Mouse (Mus musculus) heart, postnatal 4 days (tissue): Measurements from ENCODE around the gene Gpatch1. TPM values are rescaled to one million over a fixed set of nuclear protein-coding genes. Genes with fewer than 3 reads are reported as not detected.
"Not testable (repeated sequence)": the region's sequence is repeated elsewhere in the genome, so short reads cannot be mapped to it uniquely, and the experiment has no call there.

Source experiments
- DNase-seq: peaks from one replicate; pipeline ENCODE4 v3.0.0; 2021
- total RNA-seq, 2 experiments: library from RNA; stranded (reverse); gene quantifications; 2 replicates each; pipeline ENCODE4 v1.2.3; 2021

Gene Gpatch1
- total RNA-seq, 2 experiments from 2014 or later = 11.4 to 12.7 TPM

- no peak for DNase-seq
Measured at GRCm38 (mm10) chr7:35322732-35323420, 4.6 kb upstream of the Gpatch1 start.

GRCm38 (mm10) chr7:35322161-35322560 lies 3.9 kb upstream of the Gpatch1 start:
- DNase-seq = no peak

GRCm38 (mm10) chr7:35319755-35320154 lies 1.5 kb upstream of the Gpatch1 start:
- DNase-seq = no peak

- not testable (repeated sequence) for DNase-seq
Measured at GRCm38 (mm10) chr7:35319221-35319620, 981 bp upstream of the Gpatch1 start.

DNA sequence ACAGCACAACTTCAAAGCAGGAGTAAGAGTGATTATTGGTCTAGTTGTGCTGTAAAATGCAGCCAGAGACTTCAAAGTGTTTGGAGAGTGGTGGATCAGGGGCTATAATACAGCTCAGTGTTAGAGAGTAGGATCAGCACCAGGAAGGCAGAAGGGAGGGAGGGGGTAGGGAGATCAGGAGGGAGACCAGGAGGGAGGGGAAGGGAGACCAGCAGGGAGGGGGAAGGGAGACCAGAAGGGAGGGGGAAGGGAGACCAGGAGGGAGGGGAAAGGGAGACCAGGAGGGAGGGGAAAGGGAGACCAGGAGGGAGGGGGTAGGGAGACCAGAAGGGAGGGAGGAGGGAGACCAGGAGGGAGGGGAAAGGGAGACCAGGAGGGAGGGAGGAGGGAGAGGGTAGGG lies 4.1 kb downstream of the Gpatch1 start:
- no peak for DNase-seq

DNA sequence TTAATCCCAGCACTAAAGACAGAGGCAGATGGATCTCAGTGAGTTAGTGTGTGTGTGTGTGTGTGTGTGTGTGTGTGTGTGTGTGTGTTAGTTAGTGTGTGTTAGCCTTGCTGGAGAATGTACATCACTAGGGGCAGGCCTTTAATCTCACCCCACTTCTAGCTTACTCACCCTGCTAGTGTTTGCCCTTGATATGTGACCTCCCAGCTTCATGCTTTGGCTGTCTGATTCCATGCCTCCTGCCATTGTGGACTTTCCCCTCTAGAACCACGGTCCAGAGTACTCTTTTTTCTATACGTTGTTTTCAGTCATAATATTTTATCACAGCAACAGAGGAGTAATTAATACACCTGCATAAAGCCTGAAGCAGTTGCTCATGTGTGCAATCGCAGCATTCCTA lies 7.0 kb downstream of the Gpatch1 start:
- no peak for DNase-seq

DNA sequence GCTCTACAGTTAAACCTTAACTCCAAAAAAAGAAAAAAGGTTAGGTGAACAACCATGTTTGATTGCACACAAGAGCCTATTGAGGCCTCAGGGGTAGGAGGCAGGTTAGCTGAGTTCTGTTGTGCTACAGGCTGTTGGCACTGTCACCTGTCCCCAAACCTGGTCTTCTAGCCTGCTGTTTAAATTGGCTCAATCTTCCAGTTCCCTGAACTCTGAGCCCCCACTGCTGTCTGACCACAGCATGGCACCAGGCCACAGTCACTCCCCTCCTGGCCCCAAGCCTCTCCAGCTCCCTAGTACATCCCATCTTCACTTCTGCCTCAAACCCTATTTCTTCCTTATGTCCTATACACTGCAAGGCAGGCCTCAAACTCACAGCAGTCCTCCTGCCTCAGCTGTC lies 17.4 kb downstream of the Gpatch1 start:
- no peak for DNase-seq

- DNase-seq = no peak
Measured at GRCm38 (mm10) chr7:35299656-35300055, 18.6 kb downstream of the Gpatch1 start.

GRCm38 (mm10) chr7:35297886-35298285 lies 20.4 kb downstream of the Gpatch1 start:
- DNase-seq = no peak

DNA sequence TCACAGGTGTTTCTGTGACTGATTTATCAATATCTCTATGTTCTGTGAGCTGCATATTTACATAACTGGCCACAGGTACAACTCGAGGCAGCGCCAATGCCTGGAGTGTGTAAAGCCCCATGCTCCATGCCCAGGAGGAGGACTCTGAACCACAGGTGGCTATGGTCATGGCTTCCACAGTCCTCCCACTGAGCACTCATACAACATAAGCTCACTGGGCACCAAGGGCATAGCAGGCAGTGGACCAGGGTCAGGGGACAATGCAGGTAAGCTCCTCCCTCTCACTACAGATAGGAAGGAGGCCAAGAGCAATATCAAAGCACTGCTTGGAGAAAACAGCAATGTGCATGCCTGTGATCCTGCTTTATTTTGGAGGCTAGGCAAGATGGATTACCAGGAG lies 22.6 kb downstream of the Gpatch1 start:
- no peak for DNase-seq

DNA sequence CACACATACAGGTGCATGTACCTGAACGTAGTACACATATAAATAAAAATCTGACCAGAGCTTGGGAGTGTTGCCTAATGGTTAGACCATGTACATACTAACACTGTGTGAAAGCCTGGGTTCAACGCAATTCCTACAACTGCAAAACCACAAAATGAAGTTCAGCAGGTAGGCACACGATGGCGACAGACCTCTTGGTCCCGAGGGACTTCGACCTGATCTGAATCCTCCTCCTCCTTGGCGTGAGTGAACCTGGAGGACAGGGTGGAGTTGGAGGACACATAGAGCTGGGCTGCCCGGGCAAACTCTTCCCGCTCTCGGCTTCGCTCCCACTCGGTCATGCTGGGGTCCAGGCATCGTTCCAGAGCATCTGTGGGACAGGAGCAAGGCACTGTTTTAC lies 24.8 kb downstream of the Gpatch1 start:
- DNase-seq = no peak

DNA sequence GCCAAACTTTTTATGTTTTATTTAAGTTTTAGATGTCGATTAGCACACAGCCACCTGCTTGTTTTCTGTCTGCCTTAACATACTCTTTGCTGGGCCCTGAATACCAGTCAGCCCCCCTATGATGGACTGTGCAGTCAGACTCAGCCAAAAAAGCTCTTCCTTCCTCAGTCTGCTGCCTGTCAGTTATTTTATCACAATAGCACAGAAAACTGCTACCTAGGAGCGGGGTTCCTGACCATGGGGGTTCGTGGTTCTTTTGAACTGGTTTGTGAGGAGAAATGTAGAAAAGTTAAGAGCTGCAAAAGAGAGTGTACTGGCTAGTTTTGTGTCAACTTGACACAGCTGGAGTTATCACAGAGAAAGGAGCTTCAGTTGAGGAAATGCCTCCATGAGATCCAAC lies 39.3 kb downstream of the Gpatch1 start:
- DNase-seq = no peak

- DNase-seq = no peak
Measured at GRCm38 (mm10) chr7:35277433-35277832, 40.8 kb downstream of the Gpatch1 start.

- DNase-seq = peak; percentile 30
Measured at GRCm38 (mm10) chr7:35269443-35270024, 48.7 kb downstream of the Gpatch1 start.

DNA sequence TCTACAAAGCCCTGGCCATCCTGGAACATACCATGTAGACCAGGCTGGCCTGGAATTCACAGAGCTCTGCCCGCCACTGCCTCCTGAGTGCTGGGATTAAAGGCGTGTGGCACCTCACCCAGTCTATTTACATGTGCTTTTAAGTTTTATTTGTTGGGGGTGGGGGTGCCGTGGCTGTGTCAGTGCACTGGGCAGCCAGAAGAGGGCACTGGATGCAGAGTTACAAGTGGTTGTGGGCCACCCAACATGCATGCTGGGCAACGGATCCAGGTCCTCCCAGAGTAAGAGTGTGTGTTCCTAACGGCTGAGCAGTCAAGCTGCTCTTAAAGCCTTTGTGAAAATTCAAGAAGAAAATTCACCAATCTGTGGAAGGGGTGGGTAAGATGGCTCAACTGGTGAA lies 50.4 kb downstream of the Gpatch1 start:
- no peak for DNase-seq

DNA sequence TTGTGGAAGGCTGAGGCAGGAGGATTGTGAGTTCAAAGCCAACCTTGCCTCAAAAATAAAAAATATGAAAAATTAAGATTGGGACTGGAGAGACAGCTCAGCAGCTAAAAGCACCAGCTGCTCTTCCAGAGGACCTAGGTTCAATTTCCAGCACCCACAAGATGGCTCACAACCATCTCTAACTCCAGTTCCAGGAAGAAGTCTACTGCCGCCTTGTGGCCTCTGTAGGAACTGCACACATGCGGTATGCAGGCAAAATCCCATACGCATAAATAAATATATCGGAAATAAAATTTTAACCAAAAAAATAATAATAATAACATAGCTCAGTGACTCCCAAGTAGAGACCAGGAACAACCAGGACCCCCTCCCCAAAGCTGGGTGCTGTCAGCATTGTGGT lies 51.6 kb downstream of the Gpatch1 start:
- peak; percentile 26 for DNase-seq

- peak; percentile 67 for DNase-seq
Measured at GRCm38 (mm10) chr7:35264746-35265145, 53.5 kb downstream of the Gpatch1 start.

DNA sequence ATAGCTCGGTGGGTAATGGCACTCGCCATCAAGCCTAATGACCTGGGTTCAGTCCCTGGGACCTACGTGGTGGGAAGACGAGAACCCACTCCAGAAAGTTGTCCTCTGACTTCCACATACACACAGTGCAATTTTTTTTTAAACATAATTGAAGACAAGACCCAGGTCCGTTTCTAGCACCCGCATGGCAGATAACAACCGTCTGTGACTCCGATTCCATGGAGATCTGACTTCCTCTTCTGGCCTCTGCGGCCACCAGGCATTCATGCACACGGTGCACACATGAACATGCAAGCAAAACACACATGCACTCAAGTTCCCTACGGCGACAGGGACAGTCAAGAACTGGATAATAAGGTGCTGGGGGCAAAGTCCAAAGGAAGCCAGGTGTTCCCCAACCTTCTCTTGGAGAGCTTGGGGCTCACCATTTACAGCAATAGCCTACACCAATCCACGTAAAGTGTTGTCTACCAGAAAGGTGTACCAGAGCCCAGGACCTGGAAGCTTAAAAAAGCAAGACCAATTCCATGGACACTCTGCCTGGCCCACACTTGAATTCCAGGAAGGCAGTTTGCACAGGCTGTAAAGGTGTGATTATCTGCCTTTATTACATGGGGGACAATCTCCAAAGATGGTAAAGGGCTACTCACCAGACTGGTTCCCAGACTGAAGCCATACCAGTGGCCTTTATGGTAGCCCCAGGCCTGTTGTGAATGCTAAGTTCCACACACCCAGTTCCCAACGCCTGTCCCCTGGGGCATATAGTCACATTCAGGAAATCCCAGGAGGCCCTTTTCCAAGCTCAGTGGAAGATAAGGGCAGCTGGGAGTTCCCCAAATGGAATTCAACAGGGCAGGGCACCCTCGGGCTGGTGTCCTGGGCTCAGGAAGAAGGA lies 54.4 kb downstream of the Gpatch1 start:
- DNase-seq = no peak

DNA sequence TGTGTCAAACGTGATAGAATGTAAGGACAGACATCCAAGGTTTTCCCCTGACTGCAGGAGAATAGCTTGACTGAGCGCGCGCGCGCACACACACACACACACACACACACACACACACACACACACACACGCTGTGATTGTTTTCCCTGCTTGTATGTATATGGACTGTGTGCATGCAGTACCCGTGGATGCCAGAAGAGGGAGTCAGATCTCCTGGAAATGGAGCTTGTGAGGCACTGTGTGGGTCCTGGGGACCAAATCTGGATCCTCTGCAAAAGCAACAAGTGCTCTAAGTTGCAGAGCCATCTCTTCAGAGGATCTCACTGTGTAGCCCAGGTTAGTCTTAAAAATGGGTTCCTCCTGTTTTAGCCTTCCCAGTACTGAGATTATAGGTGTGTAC lies 58.9 kb downstream of the Gpatch1 start:
- DNase-seq = no peak

DNA sequence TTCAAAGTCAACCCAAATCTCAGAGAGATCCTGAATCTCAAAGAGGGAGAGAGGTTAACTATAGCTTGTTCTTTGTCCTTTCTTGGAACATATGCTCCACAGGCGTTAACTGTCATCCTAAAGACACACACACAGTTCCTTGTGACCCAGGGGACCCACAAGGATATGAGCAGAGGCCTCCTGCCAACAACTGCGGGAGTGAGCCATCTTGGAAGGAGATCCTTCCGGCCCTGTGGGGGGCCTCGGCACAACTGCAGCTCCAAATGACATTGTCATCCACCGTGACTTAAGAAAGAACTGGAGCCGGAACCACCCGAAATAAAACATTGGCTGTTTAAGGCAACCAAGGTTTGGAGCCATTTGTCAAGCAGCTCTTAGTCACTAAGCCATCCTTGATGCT lies 59.9 kb downstream of the Gpatch1 start:
- DNase-seq = peak; percentile 28

GRCm38 (mm10) chr7:35252041-35252558 lies 66.1 kb downstream of the Gpatch1 start:
- peak; percentile 31 for DNase-seq

DNA sequence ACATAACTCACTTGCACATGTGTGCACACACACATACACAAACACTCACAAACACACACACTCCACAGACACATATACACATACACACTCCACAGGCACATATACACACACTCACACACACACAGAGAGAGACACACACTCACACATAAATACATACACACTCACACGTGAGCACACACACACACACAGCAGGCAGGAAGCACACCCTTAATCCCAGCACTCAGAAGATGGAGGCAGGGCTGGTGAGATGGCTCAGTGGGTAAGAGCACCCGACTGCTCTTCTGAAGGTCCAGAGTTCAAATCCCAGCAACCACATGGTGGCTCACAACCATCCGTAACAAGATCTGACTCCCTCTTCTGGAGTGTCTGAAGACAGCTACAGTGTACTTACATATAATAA lies 80.3 kb downstream of the Gpatch1 start:
- DNase-seq = not testable (repeated sequence)

DNA sequence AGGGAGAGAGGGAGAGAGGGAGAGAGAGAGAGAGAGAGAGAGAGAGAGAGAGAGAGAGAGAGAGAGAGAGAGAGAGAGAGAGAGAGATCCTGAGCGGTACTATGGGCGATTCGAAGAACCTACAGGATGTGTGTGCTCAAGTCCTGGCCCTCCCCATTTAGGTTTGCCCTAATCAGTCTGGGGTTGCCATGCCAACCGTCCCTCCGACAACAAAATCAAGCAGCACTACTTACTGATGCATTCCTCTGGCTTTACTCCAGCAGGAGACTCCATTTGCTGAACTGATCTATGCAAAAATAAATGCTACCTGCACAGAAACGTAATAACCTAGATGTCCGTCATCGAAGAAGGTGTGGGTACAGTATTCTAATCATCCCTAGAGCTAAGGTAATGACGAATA lies 82.9 kb downstream of the Gpatch1 start:
- DNase-seq = peak; percentile 75
